Mouse (Mus musculus): Measurements from ENCODE around the gene Ighmbp2.
"Not testable (repeated sequence)": the region's sequence is repeated elsewhere in the genome, so short reads cannot be mapped to it uniquely, and the experiment has no call there.

The Ighmbp2 gene

GRCm38 (mm10) chr19:3289006-3289405, 6.2 kb upstream of the Ighmbp2 start:
- DNase-seq (ENCODE audit: low read depth, low spot score) = no peak

- no peak for DNase-seq (ENCODE audit: low read depth, low spot score)
Observed at GRCm38 (mm10) chr19:3281886-3282285, 931 bp downstream of the Ighmbp2 start.

- DNase-seq (ENCODE audit: low read depth, low spot score) = no peak
Observed at GRCm38 (mm10) chr19:3275744-3276365, 7.0 kb downstream of the Ighmbp2 start.

- DNase-seq (ENCODE audit: low read depth, low spot score) = no peak
Observed at GRCm38 (mm10) chr19:3273331-3273730, 9.5 kb downstream of the Ighmbp2 start.

- DNase-seq (ENCODE audit: low read depth, low spot score) = no peak
Observed at GRCm38 (mm10) chr19:3271366-3271765, 11.5 kb downstream of the Ighmbp2 start.

- DNase-seq (ENCODE audit: low read depth, low spot score) = no peak
Observed at GRCm38 (mm10) chr19:3269803-3270202, 13.0 kb downstream of the Ighmbp2 start.

- no peak for DNase-seq (ENCODE audit: low read depth, low spot score)
Observed at GRCm38 (mm10) chr19:3269279-3269678, 13.5 kb downstream of the Ighmbp2 start.

GRCm38 (mm10) chr19:3268218-3268980, 14.4 kb downstream of the Ighmbp2 start:
- DNase-seq (ENCODE audit: low read depth, low spot score) = no peak

GRCm38 (mm10) chr19:3267340-3267739, 15.5 kb downstream of the Ighmbp2 start:
- DNase-seq (ENCODE audit: low read depth, low spot score) = no peak

- DNase-seq (ENCODE audit: low read depth, low spot score) = no peak
Observed at GRCm38 (mm10) chr19:3266676-3267075, 16.1 kb downstream of the Ighmbp2 start.

GRCm38 (mm10) chr19:3266136-3266535, 16.7 kb downstream of the Ighmbp2 start:
- DNase-seq (ENCODE audit: low read depth, low spot score) = no peak

- DNase-seq (ENCODE audit: low read depth, low spot score) = no peak
Observed at GRCm38 (mm10) chr19:3265180-3265579, 17.6 kb downstream of the Ighmbp2 start.

GRCm38 (mm10) chr19:3264348-3264747, 18.5 kb downstream of the Ighmbp2 start:
- no peak for DNase-seq (ENCODE audit: low read depth, low spot score)

- DNase-seq (ENCODE audit: low read depth, low spot score) = no peak
Observed at GRCm38 (mm10) chr19:3261764-3262525, 20.9 kb downstream of the Ighmbp2 start.

- DNase-seq (ENCODE audit: low read depth, low spot score) = no peak
Observed at GRCm38 (mm10) chr19:3261336-3261735, 21.5 kb downstream of the Ighmbp2 start.

GRCm38 (mm10) chr19:3260591-3260990, 22.2 kb downstream of the Ighmbp2 start:
- no peak for DNase-seq (ENCODE audit: low read depth, low spot score)

GRCm38 (mm10) chr19:3260016-3260415, 22.8 kb downstream of the Ighmbp2 start:
- no peak for DNase-seq (ENCODE audit: low read depth, low spot score)

- not testable (repeated sequence) for DNase-seq (ENCODE audit: low read depth, low spot score)
Observed at GRCm38 (mm10) chr19:3225261-3225660, 57.6 kb downstream of the Ighmbp2 start.

GRCm38 (mm10) chr19:3214937-3215336, 67.9 kb downstream of the Ighmbp2 start:
- not testable (repeated sequence) for DNase-seq (ENCODE audit: low read depth, low spot score)

Data from WW6 (cell line).